Mouse (Mus musculus): Measurements from ENCODE around the gene Tmem47. TPM values are rescaled to one million over a fixed set of nuclear protein-coding genes. Genes with fewer than 3 reads are reported as not detected.

Gene Tmem47
- 26.7 and 30.6 TPM in 2 replicates for polyA plus RNA-seq (2016; fragmentation: Nextera tagmentation; extraction: Ambion mirVana)

DNA sequence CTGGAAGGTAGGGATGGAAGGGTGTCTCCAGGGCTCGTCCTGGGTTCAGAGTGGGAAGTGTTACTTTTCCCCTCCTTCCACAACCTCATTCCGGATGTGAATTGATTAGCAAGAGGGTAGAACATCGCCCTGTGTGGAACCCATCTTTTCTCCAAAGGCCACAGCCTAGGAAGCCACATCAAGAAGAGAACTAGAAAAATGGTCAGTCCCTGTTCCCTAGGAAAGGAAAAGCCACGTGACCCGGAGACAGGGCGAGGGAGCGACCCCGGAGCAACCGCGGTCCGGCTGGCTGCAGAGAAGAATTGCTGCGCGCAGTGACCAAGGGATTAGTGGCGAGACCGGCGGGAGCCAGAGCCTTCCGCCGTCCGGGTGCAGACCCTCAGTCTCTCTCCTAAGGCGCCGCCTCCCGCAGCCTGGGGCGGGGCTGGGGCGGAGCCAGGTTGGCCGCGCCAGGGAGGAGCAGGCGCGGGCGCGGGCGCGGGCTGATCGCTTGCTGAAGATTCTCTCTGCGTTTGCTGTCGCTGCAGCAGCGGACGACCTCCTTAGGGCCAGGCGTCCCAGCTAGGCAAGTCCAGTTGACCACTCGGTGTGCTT is at the start of gene Tmem47:
TSS of gene Tmem47 (plus strand) at position 489 of the 594 bp plus-strand sequence.
- Histone ChIP-seq H3K9me3 (replicated peaks) (no peaks in the 10 kb centered on the region), H3K36me3 (no peaks in the 10 kb centered on the region), H3K27me3 (ENCODE audit: low read depth, poor library complexity, severe bottlenecking) (peaks cover 10% of the 10 kb centered on the region; the same call in 1 of the 2 replicates), H3K4me3 (peak within 1 kb of the TSS; percentile 63), H3K4me1 (no peaks in the 10 kb centered on the region), H3K27ac (peak within 1 kb of the TSS; percentile 89)
- peak; percentile 79 for DNase-seq (ENCODE audit: low spot score)
- WGBS = 2% methylated on average over 37 of the region's 39 CpGs

DNA sequence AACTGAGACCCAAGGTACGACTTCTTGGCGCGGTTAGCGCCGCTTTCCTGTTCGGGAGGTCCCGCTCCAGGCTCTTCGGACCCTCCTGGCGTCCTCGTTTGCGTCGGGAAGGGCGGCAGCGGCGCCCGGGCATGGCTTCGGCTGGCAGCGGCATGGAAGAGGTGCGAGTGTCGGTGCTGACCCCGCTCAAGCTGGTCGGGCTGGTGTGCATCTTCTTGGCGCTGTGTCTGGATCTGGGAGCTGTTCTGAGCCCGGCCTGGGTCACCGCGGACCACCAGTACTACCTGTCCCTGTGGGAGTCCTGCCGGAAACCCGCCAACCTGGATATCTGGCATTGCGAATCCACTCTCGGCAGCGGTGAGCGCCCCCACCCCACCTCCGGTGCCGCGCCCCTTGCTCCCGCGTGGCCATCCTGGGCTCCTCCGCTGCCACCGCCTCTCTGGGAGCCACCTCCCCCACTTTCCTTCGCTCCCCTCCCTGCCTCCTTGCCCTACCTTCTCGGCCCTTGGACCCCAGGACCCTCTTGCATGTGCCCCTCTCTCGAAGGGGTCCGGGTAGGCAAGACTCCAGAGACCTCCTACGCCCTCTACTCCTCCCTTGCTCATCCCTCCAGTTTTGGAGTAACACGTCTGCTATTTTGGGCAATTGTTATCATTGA is 435 bp downstream of the Tmem47 start:
- H3K4me1 ChIP-seq = no peaks in the 10 kb centered on the region
- peak overlapping the region; percentile 63 for H3K4me3 ChIP-seq
- 4% methylated on average over 39 of the region's 45 CpGs for WGBS
- no peaks in the 10 kb centered on the region for H3K9me3 ChIP-seq (replicated peaks)
- H3K27me3 ChIP-seq (ENCODE audit: low read depth, poor library complexity, severe bottlenecking) = peaks cover 10% of the 10 kb centered on the region; the same call in 1 of the 2 replicates
- peak overlapping the region; percentile 89 for H3K27ac ChIP-seq
- no peaks in the 10 kb centered on the region for H3K36me3 ChIP-seq
- DNase-seq (ENCODE audit: low spot score) = no peak

DNA sequence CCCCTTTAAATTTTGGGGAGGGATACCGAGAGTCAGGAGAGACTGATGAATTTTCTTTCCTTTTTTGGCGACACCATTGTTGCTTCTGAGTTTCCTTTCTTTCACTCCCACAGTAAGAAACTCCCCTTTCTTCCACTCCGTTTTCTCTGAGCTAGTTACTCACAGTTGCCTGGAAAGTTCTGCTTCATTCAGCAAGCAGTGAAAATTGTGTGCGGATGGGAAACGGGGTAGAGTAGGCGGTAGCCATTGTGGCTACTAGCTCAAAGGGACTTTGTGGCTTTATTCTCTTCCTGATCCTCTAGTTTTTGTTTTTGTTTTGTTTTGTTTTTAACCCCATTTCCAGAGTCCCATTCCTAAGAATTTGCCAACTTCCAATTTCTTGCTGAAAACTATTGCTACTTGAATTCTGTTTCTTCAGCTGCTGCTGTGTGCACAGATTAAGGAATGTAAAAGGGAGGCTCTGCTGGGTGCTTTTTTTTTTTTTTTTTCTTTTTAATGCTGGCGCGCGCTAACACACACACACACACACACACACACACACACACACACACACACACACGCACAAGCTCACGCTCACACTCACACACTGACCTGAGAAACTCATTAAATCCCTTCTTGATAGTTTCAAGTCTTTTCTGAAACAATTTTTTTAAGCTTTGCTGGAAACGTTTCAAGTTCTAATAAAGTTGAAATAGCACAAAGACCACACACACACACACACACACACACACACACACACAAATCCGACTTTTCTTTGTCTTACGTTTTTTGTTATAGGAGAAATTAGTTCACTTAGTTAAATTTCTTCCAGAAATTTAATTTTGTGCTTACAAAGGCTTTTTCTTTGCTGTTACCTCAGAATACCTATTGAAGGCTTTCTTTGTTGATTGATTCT is 1.5 kb downstream of the Tmem47 start:
- peak overlapping the region; percentile 89 for H3K27ac ChIP-seq
- H3K27me3 ChIP-seq (ENCODE audit: low read depth, poor library complexity, severe bottlenecking) = peaks cover 10% of the 10 kb centered on the region; the same call in 1 of the 2 replicates
- no peaks in the 10 kb centered on the region for H3K36me3 ChIP-seq
- 7% methylated on average over 14 of the region's 14 CpGs for WGBS
- H3K4me1 ChIP-seq = no peaks in the 10 kb centered on the region
- peak overlapping the region; percentile 63 for H3K4me3 ChIP-seq
- no peaks in the 10 kb centered on the region for H3K9me3 ChIP-seq (replicated peaks)
- DNase-seq (ENCODE audit: low spot score) = peak; percentile 31

DNA sequence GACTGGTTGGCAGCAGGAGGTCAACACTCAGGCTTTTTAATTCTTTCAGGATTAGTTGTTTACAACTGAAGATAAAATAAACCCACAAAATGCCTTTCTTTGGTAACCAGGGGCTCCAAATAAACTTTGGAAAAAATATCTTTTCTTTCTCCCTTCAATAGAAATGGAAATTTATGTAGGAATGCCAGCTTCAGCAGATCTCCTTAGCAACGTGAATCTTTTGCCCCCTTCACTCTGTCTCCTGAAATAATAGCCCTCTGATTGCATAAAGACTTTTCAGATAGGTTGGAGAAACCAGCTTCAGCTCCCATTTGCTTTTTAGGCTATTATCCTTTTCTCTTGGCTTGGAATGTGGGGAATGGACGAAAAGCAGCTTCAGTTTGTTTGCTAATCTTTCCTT is 2.2 kb downstream of the Tmem47 start:
- Histone ChIP-seq H3K36me3 (no peaks in the 10 kb centered on the region), H3K9me3 (replicated peaks) (no peaks in the 10 kb centered on the region), H3K27me3 (ENCODE audit: low read depth, poor library complexity, severe bottlenecking) (peaks cover 10% of the 10 kb centered on the region; the same call in 1 of the 2 replicates), H3K4me3 (peak overlapping the region; percentile 63), H3K4me1 (no peaks in the 10 kb centered on the region), H3K27ac (peak overlapping the region; percentile 89)
- no peak for DNase-seq (ENCODE audit: low spot score)
- WGBS = 8% methylated on average over 2 of the region's 2 CpGs

DNA sequence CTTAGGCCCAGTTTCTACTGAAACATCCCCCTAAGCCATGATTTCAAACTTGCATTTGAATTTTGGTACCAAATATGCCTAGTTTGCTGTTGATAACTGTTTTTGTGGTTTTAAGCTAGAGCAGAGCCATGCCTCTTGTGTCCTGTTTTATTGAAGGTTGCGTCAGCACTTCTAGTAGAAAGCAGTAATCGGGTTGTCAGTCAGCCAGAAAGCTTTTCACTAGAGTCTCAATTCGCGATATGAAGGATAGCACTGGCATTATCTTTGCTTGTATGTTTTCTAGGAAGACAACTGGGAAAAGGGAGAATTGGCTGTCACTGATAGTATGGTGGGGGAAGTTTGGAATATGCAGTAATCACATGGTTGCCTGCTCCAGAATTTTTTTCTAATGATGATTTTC is 3.3 kb downstream of the Tmem47 start:
- Histone ChIP-seq H3K36me3 (no peaks in the 10 kb centered on the region), H3K4me3 (peak overlapping the region; percentile 63), H3K4me1 (no peaks in the 10 kb centered on the region), H3K27me3 (ENCODE audit: low read depth, poor library complexity, severe bottlenecking) (peaks cover 10% of the 10 kb centered on the region; the same call in 1 of the 2 replicates), H3K27ac (no peak overlapping the region), H3K9me3 (replicated peaks) (no peaks in the 10 kb centered on the region)
- no peak for DNase-seq (ENCODE audit: low spot score)
- 64% methylated on average over 4 of the region's 4 CpGs for WGBS

DNA sequence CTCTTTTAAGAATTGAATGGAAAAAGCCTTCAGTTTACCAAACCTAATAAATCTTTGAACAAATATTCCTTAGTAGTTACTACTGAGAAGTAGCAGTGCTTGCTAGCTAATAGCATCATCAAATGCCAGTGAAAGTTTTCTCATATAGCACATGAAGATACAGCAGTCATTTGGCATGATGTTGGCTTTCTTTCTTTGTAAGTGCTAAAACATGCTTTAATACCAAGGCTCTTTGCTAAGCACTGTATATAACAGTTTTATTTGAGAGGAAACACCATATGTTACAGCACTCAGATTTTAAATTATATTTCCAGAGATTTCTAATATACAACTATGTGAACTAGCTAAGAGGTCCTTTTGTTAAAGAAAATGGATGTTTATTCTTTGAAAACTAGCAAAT is 8.0 kb downstream of the Tmem47 start:
- H3K36me3 ChIP-seq = no peaks in the 10 kb centered on the region

DNA sequence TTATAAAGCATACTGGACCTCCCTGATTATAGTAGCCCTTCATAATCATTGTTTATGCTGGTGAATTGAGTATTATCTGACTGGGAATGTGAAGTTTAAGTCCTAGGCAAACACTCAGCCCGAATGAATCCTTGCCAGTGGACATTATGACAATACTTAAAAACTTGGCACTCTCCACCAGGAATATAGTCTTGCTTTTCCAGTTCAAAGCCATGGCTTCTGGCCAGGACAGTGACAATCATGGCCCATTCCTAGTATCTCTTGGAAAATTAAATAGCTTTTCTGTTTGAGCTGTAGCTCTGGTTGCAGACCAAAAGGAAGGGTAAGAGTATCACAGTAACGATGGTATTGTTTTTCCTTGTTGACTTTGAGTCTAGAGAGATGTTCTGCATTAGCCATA is 10.5 kb downstream of the Tmem47 start:
- H3K4me3 ChIP-seq = no peak overlapping the region

More for the DNA sequence above, 8.0 kb downstream of the Tmem47 start:
- Histone ChIP-seq H3K27ac (no peak overlapping the region), H3K4me3 (no peak overlapping the region), H3K9me3 (replicated peaks) (no peaks in the 10 kb centered on the region), H3K4me1 (no peaks in the 10 kb centered on the region), H3K27me3 (ENCODE audit: low read depth, poor library complexity, severe bottlenecking) (no peaks in the 10 kb centered on the region)
- no peak for DNase-seq (ENCODE audit: low spot score)

DNA sequence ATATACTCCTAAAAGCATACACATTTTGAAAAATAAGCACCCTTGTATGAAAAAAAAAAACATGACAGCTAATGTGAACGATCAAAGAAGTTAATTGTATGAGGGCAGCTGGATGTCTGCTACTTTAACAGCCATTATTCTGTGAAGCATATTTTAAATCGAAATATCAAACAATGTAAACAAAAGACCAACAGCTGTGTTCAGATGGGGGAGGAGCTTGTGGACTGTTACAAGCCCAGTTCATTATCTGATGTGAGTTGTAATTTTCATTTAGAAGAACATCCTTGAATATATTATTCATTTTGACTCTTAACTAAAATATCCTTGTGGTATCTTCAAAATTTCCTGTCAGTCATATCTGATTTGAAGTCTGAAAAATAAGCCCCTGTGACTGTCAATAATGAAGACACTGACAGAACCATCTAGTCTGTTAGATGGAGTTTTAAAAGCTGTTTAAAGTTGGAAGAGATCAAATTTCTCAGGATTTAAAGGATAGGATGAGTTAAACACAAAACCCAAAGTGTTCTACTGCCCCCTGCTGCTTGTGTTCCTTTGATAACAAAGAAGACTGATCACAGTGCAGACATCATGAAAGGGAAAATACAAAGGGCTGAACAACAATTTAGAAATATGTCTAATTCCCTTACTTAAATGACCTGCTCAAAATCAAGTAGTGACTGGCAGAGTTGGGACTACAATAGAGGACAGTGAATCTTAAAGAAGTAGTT is 14.7 kb downstream of the Tmem47 start:
- no peak for DNase-seq (ENCODE audit: low spot score)

More for the DNA sequence above, 10.5 kb downstream of the Tmem47 start:
- no peak for DNase-seq (ENCODE audit: low spot score)
- 89% methylated on average over 2 of the region's 2 CpGs for WGBS
- Histone ChIP-seq H3K27ac (no peak overlapping the region), H3K27me3 (ENCODE audit: low read depth, poor library complexity, severe bottlenecking) (no peaks in the 10 kb centered on the region), H3K4me1 (no peaks in the 10 kb centered on the region), H3K9me3 (replicated peaks) (no peaks in the 10 kb centered on the region), H3K36me3 (no peaks in the 10 kb centered on the region)

DNA sequence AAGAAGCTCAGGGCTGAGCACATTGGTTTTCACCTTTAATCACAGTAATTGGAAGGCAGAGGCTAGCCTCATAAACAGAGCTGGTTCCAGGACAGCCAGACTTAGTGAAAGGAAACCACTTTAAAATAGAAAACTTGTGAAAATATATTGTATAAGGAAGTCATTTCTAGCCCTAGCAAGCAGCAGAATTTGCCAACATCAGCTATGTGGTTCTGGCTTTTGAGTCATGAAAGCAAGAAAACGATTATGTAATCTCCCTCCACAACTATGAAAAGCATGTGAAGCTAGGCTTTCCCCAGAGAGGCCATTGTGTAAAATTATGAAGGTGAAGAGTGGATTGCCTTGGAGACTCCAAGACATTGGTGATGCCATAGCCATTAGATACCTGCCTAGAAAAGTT is 76.9 kb downstream of the Tmem47 start:
- no peak overlapping the region for H3K27ac ChIP-seq
- no peak overlapping the region for H3K4me3 ChIP-seq
- DNase-seq (ENCODE audit: low spot score) = no peak
- no peaks in the 10 kb centered on the region for H3K9me3 ChIP-seq (replicated peaks)
- WGBS = 80% methylated on average over 1 of the region's 1 CpGs
- H3K4me1 ChIP-seq = no peaks in the 10 kb centered on the region
- no peaks in the 10 kb centered on the region for H3K36me3 ChIP-seq
- no peaks in the 10 kb centered on the region for H3K27me3 ChIP-seq (ENCODE audit: low read depth, poor library complexity, severe bottlenecking)

More for the DNA sequence above, 14.7 kb downstream of the Tmem47 start:
- Histone ChIP-seq H3K27me3 (ENCODE audit: low read depth, poor library complexity, severe bottlenecking) (no peaks in the 10 kb centered on the region), H3K36me3 (no peaks in the 10 kb centered on the region), H3K4me3 (no peak overlapping the region), H3K4me1 (no peaks in the 10 kb centered on the region), H3K27ac (no peak overlapping the region), H3K9me3 (replicated peaks) (no peaks in the 10 kb centered on the region)
- 84% methylated on average over 2 of the region's 2 CpGs for WGBS
